Mouse (Mus musculus) spleen, postnatal 36 days (tissue): Measurements from ENCODE around the gene Dnmt3a.

Experiments used
- DNase-seq, 2 experiments: peaks; one replicate each; pipeline ENCODE4 v3.0.0; 2022; ENCODE audit warnings: low spot score in 2 of 2, mixed read lengths in 1 of 2

Gene Dnmt3a

GRCm38 (mm10) chr12:3819899-3820298, 14.1 kb downstream of the Dnmt3a start:
- no peak for DNase-seq

- no peak for DNase-seq
Observed at GRCm38 (mm10) chr12:3823408-3823807, 17.6 kb downstream of the Dnmt3a start.

GRCm38 (mm10) chr12:3824906-3825713, 19.3 kb downstream of the Dnmt3a start:
- DNase-seq, result no peak

GRCm38 (mm10) chr12:3825714-3826080, 19.9 kb downstream of the Dnmt3a start:
- DNase-seq, result no peak

- DNase-seq, result no peak
Observed at GRCm38 (mm10) chr12:3827771-3828170, 22.0 kb downstream of the Dnmt3a start.

GRCm38 (mm10) chr12:3833059-3833760, 27.4 kb downstream of the Dnmt3a start:
- DNase-seq, result no peak

GRCm38 (mm10) chr12:3833851-3834273, 28.1 kb downstream of the Dnmt3a start:
- DNase-seq, result no peak

- DNase-seq, result peak; percentile 54
Observed at GRCm38 (mm10) chr12:3834373-3835314, 28.8 kb downstream of the Dnmt3a start.

- no peak for DNase-seq
Observed at GRCm38 (mm10) chr12:3835576-3835975, 29.8 kb downstream of the Dnmt3a start.

- no peak for DNase-seq
Observed at GRCm38 (mm10) chr12:3837081-3837832, 31.4 kb downstream of the Dnmt3a start.

- no peak for DNase-seq
Observed at GRCm38 (mm10) chr12:3838009-3838408, 32.2 kb downstream of the Dnmt3a start.

GRCm38 (mm10) chr12:3839662-3840061, 33.9 kb downstream of the Dnmt3a start:
- no peak for DNase-seq

GRCm38 (mm10) chr12:3841121-3841520, 35.3 kb downstream of the Dnmt3a start:
- DNase-seq, result no peak

GRCm38 (mm10) chr12:3842843-3843242, 37.0 kb downstream of the Dnmt3a start:
- DNase-seq, result no peak

- DNase-seq, result no peak
Observed at GRCm38 (mm10) chr12:3843371-3843861, 37.6 kb downstream of the Dnmt3a start.

GRCm38 (mm10) chr12:3843918-3844317, 38.1 kb downstream of the Dnmt3a start:
- no peak for DNase-seq

GRCm38 (mm10) chr12:3844335-3844734, 38.5 kb downstream of the Dnmt3a start:
- DNase-seq, result no peak

GRCm38 (mm10) chr12:3849481-3849880, 43.7 kb downstream of the Dnmt3a start:
- no peak for DNase-seq

GRCm38 (mm10) chr12:3850165-3850564, 44.4 kb downstream of the Dnmt3a start:
- DNase-seq, result no peak

GRCm38 (mm10) chr12:3850731-3851130, 44.9 kb downstream of the Dnmt3a start:
- DNase-seq, result no peak

GRCm38 (mm10) chr12:3851179-3851578, 45.4 kb downstream of the Dnmt3a start:
- DNase-seq, result no peak
